Mouse (Mus musculus) neural tube, embryonic 13.5 days (tissue): Measurements from ENCODE around the gene Tbc1d1. TPM values are rescaled to one million over a fixed set of nuclear protein-coding genes. Genes with fewer than 3 reads are reported as not detected.

Source experiments
- ATAC-seq: fragments of 200-750 bp; cut with Nextera tagmentation; 2 replicates; pipeline ENCODE4 v1.8.0; 2017; ENCODE audit warnings: low read depth, mild to moderate bottlenecking, moderate TSS enrichment, moderate library complexity
- H3K27ac ChIP-seq: fragments of 300-500 bp; sonication (generic); replicated peaks from 2 replicates; pipeline ENCODE4 v1.5.1; 2015; ENCODE audit warnings: moderate library complexity, mild to moderate bottlenecking, inconsistent platforms
- H3K27me3 ChIP-seq: fragments of 300-500 bp; sonication (generic); 2 replicates; pipeline ENCODE4 v1.6.1; 2015; ENCODE audit warnings: mild to moderate bottlenecking, inconsistent platforms
- H3K36me3 ChIP-seq: fragments of 300-500 bp; sonication (generic); 2 replicates; pipeline ENCODE4 v1.6.1; 2015; ENCODE audit warnings: mild to moderate bottlenecking, inconsistent platforms
- H3K4me1 ChIP-seq: fragments of 300-500 bp; sonication (generic); replicated peaks from 2 replicates; pipeline ENCODE4 v1.6.1; 2015; ENCODE audit warnings: inconsistent platforms
- H3K4me2 ChIP-seq: fragments of 300-500 bp; sonication (generic); 2 replicates; pipeline ENCODE4 v1.6.1; 2015; ENCODE audit warnings: inconsistent platforms, mild to moderate bottlenecking, moderate library complexity
- H3K4me3 ChIP-seq: fragments of 300-500 bp; sonication (generic); 2 replicates; pipeline ENCODE4 v1.5.1; 2015; ENCODE audit warnings: mild to moderate bottlenecking, inconsistent platforms
- H3K9ac ChIP-seq: fragments of 300-500 bp; sonication (generic); 2 replicates; pipeline ENCODE4 v1.6.1; 2015; ENCODE audit warnings: moderate library complexity, mild to moderate bottlenecking, inconsistent platforms
- H3K9me3 ChIP-seq: fragments of 300-500 bp; sonication (generic); 2 replicates; pipeline ENCODE4 v1.6.1; 2016; ENCODE audit warnings: inconsistent platforms
- WGBS: fragments of 180-500 bp; shearing (Covaris S2); methylation state at CpG from one replicate; pipeline ENCODE4 v1.1.7; 2015; 5-methylcytosine and 5-hydroxymethylcytosine counted together
- polyA plus RNA-seq: library from polyadenylated mRNA; unstranded; fragments of >200 nt; fragmentation: Nextera tagmentation; extraction: Ambion mirVana; gene quantifications from 2 replicates; pipeline ENCODE4 v1.2.1, GENCODE M21; 2015

The Tbc1d1 gene
- polyA plus RNA-seq, 1 experiment from 2014 or later, result 14.9 TPM

GRCm38 (mm10) chr5:64244745-64245144 is 88.6 kb downstream of the Tbc1d1 start:
- WGBS, result 40% methylated on average over 5 of the region's 5 CpGs
- H3K36me3 ChIP-seq, result no peaks in the 10 kb centered on the region
- H3K4me1 ChIP-seq, result peaks cover 21% of the 10 kb centered on the region
- H3K4me2 ChIP-seq, result no peak overlapping the region
- no peak overlapping the region for H3K4me3 ChIP-seq
- no peaks in the 10 kb centered on the region for H3K9me3 ChIP-seq
- no peaks in the 10 kb centered on the region for H3K27me3 ChIP-seq
- no peak overlapping the region for H3K9ac ChIP-seq
- no peak overlapping the region for H3K27ac ChIP-seq
- ATAC-seq, result no peak

GRCm38 (mm10) chr5:64251435-64251834 is 95.3 kb downstream of the Tbc1d1 start:
- Histone ChIP-seq H3K4me1 (peaks cover 8% of the 10 kb centered on the region), H3K9me3 (no peaks in the 10 kb centered on the region), H3K4me3 (no peak overlapping the region), H3K4me2 (no peak overlapping the region), H3K27ac (no peak overlapping the region), H3K27me3 (no peaks in the 10 kb centered on the region), H3K9ac (no peak overlapping the region), H3K36me3 (no peaks in the 10 kb centered on the region)
- ATAC-seq, result no peak
- WGBS, result 59% methylated on average over 5 of the region's 5 CpGs

GRCm38 (mm10) chr5:64254278-64254677 is 98.2 kb downstream of the Tbc1d1 start:
- no peak overlapping the region for H3K9ac ChIP-seq
- peaks cover 8% of the 10 kb centered on the region for H3K4me1 ChIP-seq
- no peaks in the 10 kb centered on the region for H3K27me3 ChIP-seq
- no peak overlapping the region for H3K4me3 ChIP-seq
- no peak overlapping the region for H3K27ac ChIP-seq
- 35% methylated on average over 3 of the region's 3 CpGs for WGBS
- H3K4me2 ChIP-seq, result no peak overlapping the region
- H3K9me3 ChIP-seq, result no peaks in the 10 kb centered on the region
- H3K36me3 ChIP-seq, result 0 out of 2 replicates have a peak, but pooled peaks cover 6% of the 10 kb centered on the region
- no peak for ATAC-seq

GRCm38 (mm10) chr5:64254988-64255387 is 98.9 kb downstream of the Tbc1d1 start:
- Histone ChIP-seq H3K27me3 (no peaks in the 10 kb centered on the region), H3K4me3 (no peak overlapping the region), H3K4me1 (peaks cover 8% of the 10 kb centered on the region), H3K36me3 (peaks cover 6% of the 10 kb centered on the region; the same call in 1 of the 2 replicates), H3K9me3 (no peaks in the 10 kb centered on the region), H3K27ac (no peak overlapping the region), H3K4me2 (no peak overlapping the region), H3K9ac (no peak overlapping the region)
- ATAC-seq, result no peak
- 39% methylated on average over 6 of the region's 6 CpGs for WGBS

GRCm38 (mm10) chr5:64263348-64263747 is 107.2 kb downstream of the Tbc1d1 start:
- Histone ChIP-seq H3K9me3 (no peaks in the 10 kb centered on the region), H3K36me3 (no peaks in the 10 kb centered on the region; the same call in 1 of the 2 replicates), H3K27ac (peak overlapping the region; percentile 33; the same call in 1 of the 2 replicates), H3K4me3 (no peak overlapping the region), H3K27me3 (no peaks in the 10 kb centered on the region), H3K4me2 (no peak overlapping the region), H3K9ac (no peak overlapping the region), H3K4me1 (peaks cover 8% of the 10 kb centered on the region)
- ATAC-seq, result peak; percentile 50; the same call in 1 of the 2 replicates
- 66% methylated on average over 11 of the region's 11 CpGs for WGBS

GRCm38 (mm10) chr5:64263898-64264478 is 107.9 kb downstream of the Tbc1d1 start:
- Histone ChIP-seq H3K36me3 (no peaks in the 10 kb centered on the region; the same call in 1 of the 2 replicates), H3K27ac (0 out of 2 replicates have a peak overlapping the region, but pooled peaks have one; percentile 33), H3K27me3 (no peaks in the 10 kb centered on the region), H3K9me3 (no peaks in the 10 kb centered on the region), H3K4me1 (peaks cover 8% of the 10 kb centered on the region), H3K4me2 (no peak overlapping the region), H3K9ac (no peak overlapping the region), H3K4me3 (no peak overlapping the region)
- ATAC-seq, result no peak
- WGBS, result 79% methylated on average over 13 of the region's 13 CpGs

- no peak overlapping the region for H3K27ac ChIP-seq
- no peaks in the 10 kb centered on the region for H3K9me3 ChIP-seq
- ATAC-seq, result no peak
- WGBS, result 36% methylated on average over 3 of the region's 3 CpGs
- no peaks in the 10 kb centered on the region for H3K27me3 ChIP-seq
- no peak overlapping the region for H3K4me2 ChIP-seq
- peaks cover 15% of the 10 kb centered on the region for H3K4me1 ChIP-seq
- no peak overlapping the region for H3K9ac ChIP-seq
- H3K4me3 ChIP-seq, result no peak overlapping the region
- no peaks in the 10 kb centered on the region for H3K36me3 ChIP-seq
Measured at GRCm38 (mm10) chr5:64265145-64265544, 109.0 kb downstream of the Tbc1d1 start.

GRCm38 (mm10) chr5:64265906-64266305 is 109.8 kb downstream of the Tbc1d1 start:
- Histone ChIP-seq H3K9me3 (no peaks in the 10 kb centered on the region), H3K36me3 (no peaks in the 10 kb centered on the region), H3K27me3 (no peaks in the 10 kb centered on the region), H3K9ac (no peak overlapping the region), H3K4me3 (no peak overlapping the region), H3K27ac (no peak overlapping the region), H3K4me1 (peaks cover 15% of the 10 kb centered on the region), H3K4me2 (no peak overlapping the region)
- WGBS, result 90% methylated on average over 3 of the region's 3 CpGs
- no peak for ATAC-seq

- no peak for ATAC-seq
- H3K4me1 ChIP-seq, result peaks cover 15% of the 10 kb centered on the region
- no peak overlapping the region for H3K4me2 ChIP-seq
- H3K9ac ChIP-seq, result no peak overlapping the region
- H3K27me3 ChIP-seq, result no peaks in the 10 kb centered on the region
- peaks cover 6% of the 10 kb centered on the region; the same call in 1 of the 2 replicates for H3K36me3 ChIP-seq
- no peak overlapping the region for H3K4me3 ChIP-seq
- no peak overlapping the region for H3K27ac ChIP-seq
- no peaks in the 10 kb centered on the region for H3K9me3 ChIP-seq
- 89% methylated on average over 2 of the region's 2 CpGs for WGBS
Measured at GRCm38 (mm10) chr5:64266534-64266933, 110.4 kb downstream of the Tbc1d1 start.

GRCm38 (mm10) chr5:64267279-64267678 is 111.2 kb downstream of the Tbc1d1 start:
- Histone ChIP-seq H3K4me1 (peaks cover 15% of the 10 kb centered on the region), H3K9me3 (no peaks in the 10 kb centered on the region), H3K27me3 (no peaks in the 10 kb centered on the region), H3K36me3 (peaks cover 6% of the 10 kb centered on the region; the same call in 1 of the 2 replicates), H3K4me3 (no peak overlapping the region), H3K27ac (no peak overlapping the region), H3K4me2 (no peak overlapping the region), H3K9ac (no peak overlapping the region)
- no peak for ATAC-seq
- 87% methylated on average over 9 of the region's 9 CpGs for WGBS

GRCm38 (mm10) chr5:64269669-64270068 is 113.6 kb downstream of the Tbc1d1 start:
- no peak overlapping the region for H3K4me3 ChIP-seq
- H3K4me1 ChIP-seq, result peaks cover 7% of the 10 kb centered on the region; the same call in 1 of the 2 replicates
- no peak overlapping the region for H3K4me2 ChIP-seq
- no peaks in the 10 kb centered on the region for H3K9me3 ChIP-seq
- H3K9ac ChIP-seq, result no peak overlapping the region
- WGBS, result 19% methylated on average over 7 of the region's 7 CpGs
- H3K36me3 ChIP-seq, result peaks cover 6% of the 10 kb centered on the region; the same call in 1 of the 2 replicates
- H3K27me3 ChIP-seq, result no peaks in the 10 kb centered on the region
- H3K27ac ChIP-seq, result no peak overlapping the region
- no peak for ATAC-seq

GRCm38 (mm10) chr5:64273517-64273916 is 117.4 kb downstream of the Tbc1d1 start:
- 93% methylated on average over 1 of the region's 1 CpGs for WGBS
- Histone ChIP-seq H3K4me2 (no peak overlapping the region), H3K36me3 (peaks cover 19% of the 10 kb centered on the region; the same call in 1 of the 2 replicates), H3K4me3 (no peak overlapping the region), H3K9ac (no peak overlapping the region), H3K27me3 (no peaks in the 10 kb centered on the region), H3K4me1 (peaks cover 7% of the 10 kb centered on the region; the same call in 1 of the 2 replicates), H3K9me3 (no peaks in the 10 kb centered on the region), H3K27ac (no peak overlapping the region)
- no peak for ATAC-seq

GRCm38 (mm10) chr5:64274296-64274695 is 118.2 kb downstream of the Tbc1d1 start:
- Histone ChIP-seq H3K4me3 (no peak overlapping the region), H3K4me1 (peaks cover 7% of the 10 kb centered on the region; the same call in 1 of the 2 replicates), H3K36me3 (peaks cover 23% of the 10 kb centered on the region; the same call in 1 of the 2 replicates), H3K9ac (no peak overlapping the region), H3K27me3 (no peaks in the 10 kb centered on the region), H3K4me2 (no peak overlapping the region), H3K27ac (no peak overlapping the region), H3K9me3 (no peaks in the 10 kb centered on the region)
- no peak for ATAC-seq
- 86% methylated on average over 9 of the region's 9 CpGs for WGBS
